22 mouse cellular contexts compared by ENCODE assay signal in the genomic region with DNA sequence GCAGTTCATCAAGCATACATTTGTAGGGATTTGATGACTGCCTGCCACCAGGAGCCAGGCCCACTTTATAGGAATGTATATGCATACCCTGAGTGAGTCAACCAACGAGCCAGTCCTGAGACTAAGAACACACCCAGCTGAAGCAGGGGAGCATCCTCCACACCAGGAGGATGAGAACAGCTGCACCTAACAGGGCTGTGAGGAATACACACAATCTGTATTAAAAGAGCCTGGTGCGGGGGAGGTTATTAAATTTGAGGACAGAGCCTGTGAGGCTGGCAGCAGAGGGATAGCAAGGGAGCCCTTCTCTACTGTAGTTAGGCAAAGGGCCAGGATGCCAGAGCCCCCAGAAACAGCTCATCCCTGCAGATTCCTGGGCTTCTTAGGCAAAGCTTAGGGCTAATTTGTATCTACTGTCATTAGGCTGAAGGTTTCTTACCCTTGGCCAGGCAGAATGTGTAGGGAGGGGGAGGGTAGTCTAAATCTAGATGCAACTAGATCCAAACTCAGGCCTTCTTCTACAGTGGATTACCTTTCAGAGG. TPM values are rescaled to one million over a fixed set of nuclear protein-coding genes. Genes with fewer than 3 reads are reported as not detected.
A peak's percentile ranks its signal among the peaks of the same experiment; 100 is the strongest.
DNase-seq lines count a peak whose midpoint lies in the region; ATAC-seq and TF ChIP-seq lines count a peak whose summit lies in the region.
"Had no signal": no experiment of that assay in that cellular context is flagged by ENCODE, and none has a peak within 500 bp of the region (broad histone marks: within the 10 kb centered on the region; RNA-seq: fewer than 3 reads in every experiment).

No protein-coding gene starts in this region.

- no peak overlapping the region for H3K4me2 ChIP-seq in hindbrain, embryonic 15.5 days
- no peak overlapping the region for H3K4me2 ChIP-seq in hindbrain, embryonic 13.5 days
- H3K4me2 ChIP-seq in kidney, postnatal 0 days (ENCODE audit: low read length) = no peak overlapping the region
- H3K4me2 ChIP-seq: heart, embryonic 12.5 days; limb, embryonic 13.5 days; liver, embryonic 13.5 days; lung, embryonic 15.5 days; neural tube, embryonic 12.5 days had no signal

- H3K9ac ChIP-seq in hindbrain, embryonic 15.5 days = no peak overlapping the region
- no peak overlapping the region for H3K9ac ChIP-seq in hindbrain, embryonic 13.5 days
- no peak overlapping the region for H3K9ac ChIP-seq in kidney, postnatal 0 days (ENCODE audit: low read depth, low read length)
- H3K9ac ChIP-seq: forebrain, postnatal 0 days; heart, embryonic 12.5 days; limb, embryonic 13.5 days; liver, embryonic 13.5 days; lung, embryonic 15.5 days; neural tube, embryonic 12.5 days had no signal

- H3K4me3 ChIP-seq in hindbrain, embryonic 15.5 days = no peak overlapping the region
- H3K4me3 ChIP-seq in hindbrain, embryonic 13.5 days = no peak overlapping the region
- H3K4me3 ChIP-seq in kidney, postnatal 0 days (replicated peaks; ENCODE audit: low read depth, low read length) = no peak overlapping the region
- H3K4me3 ChIP-seq: gastrocnemius, adult 2 months; heart, embryonic 12.5 days; limb, embryonic 13.5 days; liver, embryonic 13.5 days; lung, embryonic 15.5 days; midbrain, embryonic 10.5 days; neural tube, embryonic 12.5 days had no signal

- no peaks in the 10 kb centered on the region for H3K36me3 ChIP-seq in hindbrain, embryonic 15.5 days
- no peaks in the 10 kb centered on the region for H3K36me3 ChIP-seq in hindbrain, embryonic 13.5 days
- no peaks in the 10 kb centered on the region for H3K36me3 ChIP-seq in kidney, postnatal 0 days (ENCODE audit: insufficient read depth, low read length)
- H3K36me3 ChIP-seq: heart, embryonic 12.5 days; limb, embryonic 13.5 days; liver, embryonic 13.5 days; lung, embryonic 15.5 days; midbrain, embryonic 10.5 days; neural tube, embryonic 12.5 days had no signal

- no peak for TF ChIP-seq POLR2A in brain, embryonic 14.5 days (IDR thresholded peaks at IDR 0.05; ENCODE audit: borderline replicate concordance, extremely low read depth, insufficient read depth, insufficient read length, poor library complexity, severe bottlenecking)

- H3K4me1 ChIP-seq in hindbrain, embryonic 15.5 days (replicated peaks) = peaks cover 12% of the 10 kb centered on the region
- H3K4me1 ChIP-seq in hindbrain, embryonic 13.5 days (replicated peaks) = peaks cover 10% of the 10 kb centered on the region
- H3K4me1 ChIP-seq in kidney, postnatal 0 days (replicated peaks; ENCODE audit: insufficient read depth, low read length) = no peaks in the 10 kb centered on the region
- H3K4me1 ChIP-seq: liver, embryonic 13.5 days; lung, embryonic 15.5 days; neural tube, embryonic 12.5 days had no signal

- WGBS in hindbrain, embryonic 15.5 days = 58% methylated on average over 2 of the region's 2 CpGs
- WGBS in hindbrain, embryonic 13.5 days = 60% methylated on average over 2 of the region's 2 CpGs
- 36% methylated on average over 2 of the region's 2 CpGs for WGBS in kidney, postnatal 0 days

- peak; percentile 39 for DNase-seq in kidney, postnatal 0 days (ENCODE audit: low spot score)
- no peak for DNase-seq in kidney, adult 8-10 months
- peak; percentile 40 for DNase-seq in MN1 (ENCODE audit: low spot score)
- peak; percentile 32 for DNase-seq in brain, embryonic 14.5 days (ENCODE audit: low read depth)
- no peak for DNase-seq in urinary bladder, postnatal 25 days (ENCODE audit: low spot score)
- DNase-seq: B cell, adult 2 months; cerebellum, adult 9-11 months; gastrocnemius, adult 2 months; heart, postnatal 14 days; kidney, postnatal 14 days; liver, embryonic 13.5 days; thymus, adult 18-20 months; thymus, postnatal 4 days had no signal

- no peaks in the 10 kb centered on the region for H3K9me3 ChIP-seq in hindbrain, embryonic 15.5 days
- no peaks in the 10 kb centered on the region; the same call in 1 of the 2 replicates for H3K9me3 ChIP-seq in hindbrain, embryonic 13.5 days
- no peaks in the 10 kb centered on the region for H3K9me3 ChIP-seq in kidney, postnatal 0 days (replicated peaks; ENCODE audit: low read length)
- H3K9me3 ChIP-seq: heart, embryonic 12.5 days; limb, embryonic 13.5 days; liver, embryonic 13.5 days; lung, embryonic 15.5 days; midbrain, embryonic 10.5 days; neural tube, embryonic 12.5 days had no signal

- no peak for TF ChIP-seq CTCF in kidney, postnatal 0 days (IDR thresholded peaks at IDR 0.05; ENCODE audit: low read depth)
- no peak for TF ChIP-seq CTCF in brain, embryonic 14.5 days (IDR thresholded peaks at IDR 0.05; ENCODE audit: borderline replicate concordance, extremely low read depth, insufficient read depth, insufficient read length)

- H3K27ac ChIP-seq in hindbrain, embryonic 15.5 days (replicated peaks) = no peak overlapping the region
- H3K27ac ChIP-seq in hindbrain, embryonic 13.5 days = no peak overlapping the region
- H3K27ac ChIP-seq in kidney, postnatal 0 days = no peak overlapping the region
- H3K27ac ChIP-seq: gastrocnemius, adult 2 months; limb, embryonic 13.5 days; liver, embryonic 13.5 days; lung, embryonic 15.5 days; macrophage; midbrain, embryonic 10.5 days; neural tube, embryonic 12.5 days had no signal

- peak; percentile 48; the same call in 1 of the 2 replicates for ATAC-seq in hindbrain, embryonic 15.5 days (ENCODE audit: low FRiP score, low read depth)
- no peak for ATAC-seq in hindbrain, embryonic 13.5 days (ENCODE audit: low FRiP score)
- ATAC-seq in kidney, postnatal 0 days (replicated peaks; ENCODE audit: low FRiP score, low read depth) = no peak; the same call in 1 of the 2 replicates

- H3K27me3 ChIP-seq in hindbrain, embryonic 15.5 days = 0 out of 2 replicates have a peak, but pooled peaks cover 13% of the 10 kb centered on the region
- H3K27me3 ChIP-seq in hindbrain, embryonic 13.5 days = peaks cover 58% of the 10 kb centered on the region
- H3K27me3 ChIP-seq in kidney, postnatal 0 days (ENCODE audit: insufficient read depth, low read length) = no peaks in the 10 kb centered on the region
- H3K27me3 ChIP-seq: limb, embryonic 13.5 days; liver, embryonic 13.5 days; lung, embryonic 15.5 days had no signal

RNA-seq across cellular contexts. Expression of gene Oxtr, which starts 19.9 kb away (rescaled TPM):
- 1.6 and 1.7 TPM in 2 replicates for polyA plus RNA-seq in hindbrain, embryonic 15.5 days (2015; fragmentation: Nextera tagmentation; extraction: Ambion mirVana)
- 0.51 and 0.56 TPM in 2 replicates for polyA plus RNA-seq in hindbrain, embryonic 13.5 days (2015; fragmentation: Nextera tagmentation; extraction: Ambion mirVana)
- polyA plus RNA-seq in kidney, postnatal 0 days (2015; fragmentation: Nextera tagmentation; extraction: Ambion mirVana) = 4.1 and 4.6 TPM in 2 replicates
- 0.53 and 1.1 TPM in 2 replicates for polyA plus RNA-seq in brain, embryonic 14.5 days (2012; rRNA removed)
- polyA plus RNA-seq: liver, embryonic 13.5 days; macrophage had no signal

RNA-seq across cellular contexts. Expression of gene Cav3, which starts 50.4 kb away (rescaled TPM):
- polyA plus RNA-seq in hindbrain, embryonic 15.5 days (2015; fragmentation: Nextera tagmentation; extraction: Ambion mirVana) = 0.17 and 0.18 TPM in 2 replicates
- 0.17 and 0.23 TPM in 2 replicates for polyA plus RNA-seq in hindbrain, embryonic 13.5 days (2015; fragmentation: Nextera tagmentation; extraction: Ambion mirVana)
- polyA plus RNA-seq in kidney, postnatal 0 days (2015; fragmentation: Nextera tagmentation; extraction: Ambion mirVana) = 2.0 and 2.6 TPM in 2 replicates
- polyA plus RNA-seq in brain, embryonic 14.5 days (2012; rRNA removed) = 0.16 and 0.23 TPM in 2 replicates
- polyA plus RNA-seq: macrophage; midbrain, embryonic 10.5 days had no signal

Comparison
In these comparisons a context has a peak if more than half of its experiments do, and no peak if none do; other contexts are left out.
1. DNase-seq: peak in kidney, postnatal 0 days (single experiment), MN1 (single experiment) and brain, embryonic 14.5 days (single experiment); none in kidney, adult 8-10 months (0 of 2) and urinary bladder, postnatal 25 days (single experiment).